Mouse (Mus musculus): ENCODE measurements around the gene Lrrc8d.

Gene Lrrc8d

DNA sequence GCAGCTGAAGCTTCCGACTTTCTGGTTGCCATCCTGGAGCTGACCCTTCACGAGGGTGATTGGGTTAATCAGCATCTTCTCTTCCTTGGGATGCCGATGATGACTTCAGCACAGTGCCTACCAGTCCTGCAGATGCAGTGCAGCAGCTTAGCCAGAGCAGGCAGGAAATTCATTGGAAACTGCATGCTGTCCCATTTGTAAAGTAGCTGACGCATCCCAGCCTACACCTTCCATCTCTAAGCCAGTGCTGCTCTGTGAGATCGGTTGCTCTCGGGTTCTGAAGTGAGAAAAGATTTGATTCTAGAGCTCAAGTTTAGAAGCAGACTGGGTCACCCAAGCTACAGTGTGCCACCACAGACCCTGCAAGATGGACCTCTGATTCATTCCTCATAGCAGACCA, 121.6 kb downstream of the Lrrc8d start:
- no peak for DNase-seq

DNA sequence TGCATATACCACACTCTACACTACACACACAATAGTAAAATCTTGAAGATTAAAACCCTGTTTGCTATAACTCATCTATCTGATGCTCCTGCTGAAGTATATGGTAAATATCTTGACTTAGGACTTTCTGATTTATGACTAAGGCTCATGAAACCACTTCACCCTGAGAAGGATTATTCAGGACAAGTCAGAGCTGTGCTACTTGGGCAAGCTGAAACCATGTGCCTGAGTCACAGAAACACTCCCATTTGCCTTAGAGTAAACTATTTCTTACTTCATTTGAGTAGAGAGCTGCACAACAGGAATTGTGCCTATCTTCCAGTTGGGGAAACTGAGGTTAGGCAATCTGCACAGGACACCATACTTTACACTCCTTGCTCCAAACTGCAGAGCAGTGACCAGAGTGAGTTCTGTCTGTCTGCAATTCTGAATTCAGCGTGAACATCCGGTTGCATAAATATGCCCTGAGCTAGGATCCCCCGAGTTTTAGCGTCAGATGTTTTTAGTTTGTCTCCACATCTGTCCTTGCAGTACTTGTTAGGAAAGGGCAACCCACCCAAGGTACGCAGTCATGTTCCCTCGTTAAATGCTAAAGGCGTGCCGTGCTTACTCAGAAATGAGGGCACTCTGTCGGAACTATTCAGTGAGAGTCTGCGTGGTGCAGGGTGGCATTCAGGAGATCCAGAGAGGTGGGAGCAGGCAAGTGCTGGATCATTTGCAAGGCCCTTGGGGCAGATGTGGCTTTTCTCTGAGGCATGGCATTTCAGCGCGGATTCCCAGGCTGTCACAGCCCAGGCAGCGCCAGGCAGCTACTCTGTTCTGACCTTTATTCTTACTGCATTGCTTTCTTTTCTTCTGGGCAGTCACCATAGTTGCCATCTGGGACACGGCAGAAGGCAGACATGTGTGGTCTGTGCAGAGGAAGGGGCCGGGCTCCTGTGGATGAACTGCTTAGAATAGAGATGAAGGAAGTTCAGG, 123.0 kb downstream of the Lrrc8d start:
- no peak for DNase-seq

DNA sequence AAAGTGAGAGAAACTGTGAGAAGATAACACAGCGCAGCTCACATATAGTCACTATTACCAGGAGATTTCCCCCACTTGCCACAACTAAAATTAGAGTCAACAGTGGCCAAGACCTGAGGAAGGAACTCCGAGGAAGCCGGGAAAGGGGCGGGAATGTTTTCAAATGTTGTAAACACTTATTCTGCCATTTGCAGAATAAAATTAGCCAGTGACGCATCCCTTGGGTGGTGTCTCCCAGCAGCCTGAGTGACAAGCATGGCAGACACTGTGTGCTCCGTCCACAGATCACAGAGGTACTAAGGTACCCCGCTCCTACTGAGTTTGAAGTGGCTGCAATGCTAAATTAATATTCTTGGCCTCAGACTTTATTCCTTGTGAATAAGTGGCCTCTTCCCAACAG, 124.5 kb downstream of the Lrrc8d start:
- peak; percentile 60 for DNase-seq

DNA sequence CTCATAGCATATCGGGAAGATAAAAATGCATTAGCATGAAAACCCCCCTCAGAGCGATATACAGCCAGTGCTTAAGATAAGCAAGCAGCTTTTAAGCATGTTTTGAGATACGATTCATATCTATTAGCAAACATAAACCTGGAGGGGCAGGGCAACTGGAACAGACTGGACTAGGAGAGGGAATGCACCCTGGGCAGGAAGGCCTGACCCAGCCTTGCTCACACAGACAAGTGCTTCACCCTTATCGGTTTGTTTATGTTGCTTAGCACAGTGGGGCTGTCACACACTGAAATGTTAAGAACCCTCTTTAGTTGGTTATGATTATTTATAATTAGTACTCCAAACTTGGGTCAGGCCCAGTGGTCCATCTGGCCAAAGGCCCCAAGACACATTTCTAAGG, 125.1 kb downstream of the Lrrc8d start:
- no peak for DNase-seq

DNA sequence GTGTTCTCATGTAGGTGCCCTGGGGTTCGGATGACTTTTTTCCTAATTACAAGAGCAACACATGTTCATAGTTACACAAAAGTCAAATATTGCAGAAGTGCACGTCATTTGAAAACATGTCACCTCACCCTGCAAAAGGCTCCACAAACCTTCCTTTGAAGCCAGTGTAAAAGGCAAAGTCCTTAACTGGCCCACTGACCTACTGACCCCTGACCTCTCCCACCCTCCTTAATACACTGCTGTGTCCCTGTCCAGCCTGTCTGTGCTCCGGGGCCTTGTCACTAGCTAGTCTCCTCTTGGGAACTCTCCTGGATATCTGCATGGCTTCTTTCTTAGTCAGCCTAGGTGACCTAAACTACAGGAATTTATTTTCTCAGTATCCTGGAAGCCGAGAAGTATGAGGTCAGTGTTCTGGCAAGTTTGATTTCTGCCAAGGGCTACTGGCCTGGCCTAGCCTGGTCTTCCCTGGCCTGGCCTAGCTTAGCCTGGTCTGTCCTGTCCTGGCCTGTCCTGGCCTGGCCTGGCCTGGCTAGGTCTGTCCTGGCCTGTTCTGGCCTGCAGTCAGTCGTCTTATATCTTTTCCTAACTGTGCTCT, 127.2 kb downstream of the Lrrc8d start:
- no peak for DNase-seq

DNA sequence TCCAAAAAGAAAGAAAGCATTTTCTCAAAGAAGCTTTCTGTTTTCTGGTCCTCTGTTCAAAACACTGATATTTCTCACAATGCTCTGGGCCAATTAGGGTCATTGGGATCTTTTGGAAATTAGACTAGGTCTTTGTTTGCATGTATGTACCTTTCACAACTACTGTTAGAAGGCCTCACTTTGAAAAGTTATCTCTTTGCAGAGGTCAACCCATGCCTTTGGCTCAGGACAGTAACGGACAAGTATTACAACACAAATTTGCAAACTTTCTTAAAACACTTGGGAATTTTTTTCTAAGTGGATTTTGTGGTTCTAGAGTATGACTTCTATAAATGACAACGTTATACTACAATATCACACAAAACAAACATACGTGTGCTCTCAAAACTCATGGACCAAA, 128.3 kb downstream of the Lrrc8d start:
- no peak for DNase-seq

DNA sequence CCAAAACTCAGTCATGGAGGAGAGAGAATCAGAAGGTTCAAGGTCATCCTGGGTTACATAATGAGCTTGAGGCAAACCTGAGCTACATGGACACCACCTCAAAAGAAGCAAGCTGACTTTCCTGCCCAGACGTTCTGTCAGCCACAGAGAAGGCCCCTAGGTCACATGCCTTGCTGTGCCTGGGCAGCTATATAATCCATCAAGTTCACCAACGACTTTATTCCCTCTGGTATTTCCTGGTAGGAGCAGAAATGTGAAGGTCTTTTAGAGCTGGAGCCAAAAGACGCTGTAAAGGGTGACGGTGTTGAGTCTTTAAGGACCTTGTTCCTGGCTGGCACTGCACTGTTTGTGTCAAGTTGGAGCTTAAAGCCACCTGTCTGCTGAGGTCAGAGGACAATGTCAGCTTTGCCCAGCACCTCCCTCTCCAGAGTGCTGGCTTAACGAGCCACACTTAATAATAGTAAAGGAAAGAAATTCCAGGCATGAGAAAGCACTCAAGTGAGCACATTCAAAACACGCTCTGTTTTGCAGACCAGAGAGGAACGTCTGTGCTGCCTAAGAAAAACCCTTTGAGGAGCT, 129.3 kb downstream of the Lrrc8d start:
- DNase-seq = peak; percentile 28

DNA sequence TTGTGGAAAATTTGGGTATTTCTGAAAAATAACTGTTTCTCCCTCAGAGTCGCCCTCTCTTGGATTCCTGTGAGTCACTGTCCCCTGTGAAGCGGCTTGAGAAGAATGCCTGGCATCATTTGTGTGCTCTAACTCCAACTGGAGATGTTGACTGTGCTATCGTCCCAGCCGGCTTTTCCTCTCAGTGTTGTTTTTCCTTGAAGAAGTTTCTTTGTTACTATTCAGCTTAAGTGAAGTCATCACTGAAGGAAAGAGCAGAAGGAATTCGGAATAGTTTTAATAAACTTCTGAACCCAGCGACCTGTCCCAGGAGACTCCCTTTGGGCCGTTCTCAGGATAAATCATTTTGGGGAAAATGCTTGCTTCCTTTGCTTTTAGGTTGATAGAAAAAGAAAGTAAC, 132.4 kb downstream of the Lrrc8d start:
- peak; percentile 71 for DNase-seq

DNA sequence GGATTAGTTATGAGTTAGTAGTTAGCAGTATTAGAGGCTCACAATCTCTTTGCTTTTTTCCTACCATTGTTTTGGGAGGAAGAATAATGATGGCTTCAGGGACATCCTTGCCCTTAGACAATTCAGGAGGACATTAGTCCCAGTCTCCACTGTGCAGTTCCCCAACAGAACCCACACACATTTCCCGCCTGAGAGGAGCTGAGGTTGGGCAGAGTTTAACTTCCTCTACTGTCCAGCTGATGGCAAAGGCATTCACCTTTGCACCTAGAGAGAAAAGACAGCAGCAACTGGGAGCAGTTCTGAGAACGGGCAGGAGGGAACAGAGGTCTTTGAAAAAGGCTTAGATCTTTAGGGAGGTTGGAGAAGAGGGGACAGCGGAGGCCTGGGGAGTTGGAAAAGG, 134.2 kb downstream of the Lrrc8d start:
- DNase-seq = no peak

DNA sequence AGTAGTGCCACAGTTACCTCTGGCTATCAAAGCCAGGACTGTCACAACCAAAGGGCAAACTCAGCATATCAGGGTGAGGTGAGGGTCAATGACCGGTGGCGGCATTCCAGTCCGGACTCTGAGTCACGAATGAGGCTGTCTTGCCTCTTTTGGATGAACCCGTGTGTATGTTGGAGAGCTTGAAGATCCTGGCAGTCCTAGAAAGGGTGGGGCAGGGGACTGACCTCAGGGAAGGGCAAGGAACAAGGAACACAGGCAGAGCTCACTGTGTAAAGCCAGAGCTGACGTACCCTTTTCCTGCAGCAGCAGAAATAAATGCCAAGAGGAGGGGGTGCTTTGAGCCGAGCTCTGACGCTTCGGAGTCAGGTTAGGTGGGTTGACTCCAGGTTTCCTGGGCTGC, 136.2 kb downstream of the Lrrc8d start:
- peak; percentile 82 for DNase-seq

DNA sequence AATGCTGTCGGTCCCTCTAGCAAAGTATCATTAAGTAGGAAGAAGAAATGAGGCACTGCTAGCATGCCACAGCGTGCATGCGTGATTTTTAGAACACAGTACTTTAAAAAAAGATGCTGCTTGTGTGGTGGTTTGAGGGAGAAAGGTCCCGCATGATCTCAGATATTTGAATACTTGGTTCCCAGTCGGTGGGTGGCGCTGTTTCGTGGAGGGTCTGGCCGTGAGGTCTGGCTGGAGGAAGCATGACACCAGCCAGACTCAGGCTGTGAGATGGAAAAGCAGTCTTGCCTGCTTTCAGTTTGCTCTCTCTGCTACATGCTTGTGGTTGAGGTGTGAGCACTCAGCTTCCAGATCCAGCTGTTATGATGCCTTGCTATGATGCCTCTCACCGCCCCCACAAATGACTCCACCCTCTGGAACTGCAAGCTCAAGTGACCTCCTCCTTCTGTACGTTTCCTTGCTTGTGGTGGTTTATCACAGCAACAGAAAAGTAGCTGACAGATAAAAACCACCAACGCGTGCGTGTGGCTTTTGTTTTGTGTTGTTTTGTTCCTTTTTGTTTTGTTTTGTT, 140.1 kb downstream of the Lrrc8d start:
- no peak for DNase-seq

DNA sequence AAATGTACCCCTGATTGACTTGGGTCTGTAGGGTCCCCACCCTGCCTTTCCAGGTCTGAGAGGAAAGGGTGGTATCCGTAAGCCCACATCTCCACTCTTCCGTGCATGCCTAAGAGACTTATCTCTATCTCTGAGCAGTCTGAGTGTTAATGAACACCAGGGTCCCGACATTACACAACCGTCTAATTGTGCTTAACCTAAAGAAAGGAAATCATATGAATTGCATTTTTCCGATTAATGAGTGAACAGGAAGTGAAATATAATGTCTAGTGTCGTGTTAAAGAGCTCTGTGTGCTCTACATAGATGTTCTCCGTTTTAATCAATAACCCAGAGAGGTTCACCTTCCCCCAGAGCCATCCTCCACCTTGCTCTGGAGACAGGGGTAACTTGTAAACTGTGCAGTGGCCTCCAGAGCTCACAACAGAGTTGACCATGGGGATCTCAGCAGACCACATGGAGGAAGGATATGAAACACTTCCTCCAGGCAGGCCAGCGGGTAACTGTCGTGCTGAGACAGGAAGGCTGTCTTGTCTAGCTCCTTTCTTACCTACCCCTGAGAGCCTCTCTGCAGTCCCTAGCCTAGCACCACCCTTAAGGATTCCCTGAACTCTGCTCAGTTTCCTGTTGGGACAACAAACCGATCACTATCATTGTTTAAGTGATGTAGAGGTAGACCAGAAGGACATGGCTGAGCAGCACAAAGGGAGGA, 144.4 kb downstream of the Lrrc8d start:
- no peak for DNase-seq

DNA sequence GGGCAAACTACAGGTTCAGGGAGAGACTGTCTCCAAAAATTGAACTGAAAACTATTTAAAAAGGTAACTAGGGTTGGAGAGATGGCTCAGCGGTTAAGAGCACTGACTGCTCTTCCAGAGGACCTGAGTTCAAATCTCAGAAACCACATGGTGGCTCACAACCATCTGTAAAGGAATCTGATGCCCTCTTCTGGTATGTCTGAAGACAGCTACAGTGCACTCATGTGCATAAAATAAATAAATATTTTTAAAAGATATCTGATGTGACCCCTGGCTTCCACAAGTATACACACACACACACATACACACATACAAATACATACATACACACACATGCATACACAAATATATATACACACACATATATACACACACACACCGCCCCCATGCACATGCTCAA, 145.3 kb downstream of the Lrrc8d start:
- no peak for DNase-seq

DNA sequence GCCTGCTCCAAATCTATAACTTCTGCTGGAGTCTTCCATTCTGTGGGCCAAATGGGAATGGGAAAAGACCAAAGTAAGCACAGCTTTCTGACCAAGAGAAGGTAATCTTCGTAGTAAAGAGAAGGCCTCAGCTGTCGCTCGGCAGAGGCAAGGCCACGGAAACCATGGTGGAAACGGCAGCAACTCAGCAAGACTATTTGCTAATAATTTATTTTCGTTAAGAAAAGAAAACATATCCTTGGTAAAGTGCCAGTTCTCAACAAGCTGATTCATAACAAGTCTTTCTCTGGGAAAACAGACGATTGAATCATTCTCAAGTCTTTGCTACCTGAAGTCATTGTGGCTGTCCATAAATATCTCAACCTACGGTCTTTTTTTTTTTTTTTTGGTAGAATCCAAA, 148.0 kb downstream of the Lrrc8d start:
- no peak for DNase-seq

DNA sequence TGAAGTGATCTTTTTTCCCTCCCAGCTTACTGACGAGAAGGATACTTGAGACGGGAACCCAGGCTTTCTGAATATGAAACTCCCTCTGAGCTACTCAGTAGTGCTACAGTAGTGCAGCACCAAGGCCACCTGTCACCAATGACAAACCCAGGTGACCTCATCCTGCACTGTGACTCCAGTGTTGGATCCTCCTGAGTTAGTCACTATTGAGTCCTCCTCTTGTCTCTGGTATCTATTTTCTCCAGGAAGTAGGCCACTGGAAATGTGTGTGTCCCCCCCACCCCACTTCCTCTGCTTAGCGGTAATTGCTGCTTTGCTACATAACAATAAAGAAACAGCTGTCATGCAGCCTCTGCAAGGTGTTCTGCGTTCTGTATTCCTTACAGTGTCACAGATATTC, 149.5 kb downstream of the Lrrc8d start:
- no peak for DNase-seq

DNA sequence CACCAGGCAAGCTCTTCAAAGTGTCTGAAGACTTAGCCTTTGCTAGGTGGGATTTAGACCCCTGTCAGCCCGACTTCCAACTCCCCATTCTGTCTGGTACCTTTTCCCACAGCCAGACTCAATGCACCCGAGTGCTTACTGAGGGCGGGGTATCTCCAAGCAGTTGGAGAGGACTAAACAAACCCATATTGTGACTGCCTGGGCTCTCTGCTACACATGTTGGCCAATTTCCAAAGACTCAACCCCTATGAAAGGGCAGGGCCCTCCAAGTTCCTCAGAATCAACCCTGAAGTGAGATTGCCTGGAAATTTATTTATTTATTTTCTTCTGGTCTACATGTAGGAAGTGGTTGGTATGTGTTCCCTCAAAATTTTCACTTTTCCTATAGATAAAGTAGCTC, 149.9 kb downstream of the Lrrc8d start:
- DNase-seq = no peak

DNA sequence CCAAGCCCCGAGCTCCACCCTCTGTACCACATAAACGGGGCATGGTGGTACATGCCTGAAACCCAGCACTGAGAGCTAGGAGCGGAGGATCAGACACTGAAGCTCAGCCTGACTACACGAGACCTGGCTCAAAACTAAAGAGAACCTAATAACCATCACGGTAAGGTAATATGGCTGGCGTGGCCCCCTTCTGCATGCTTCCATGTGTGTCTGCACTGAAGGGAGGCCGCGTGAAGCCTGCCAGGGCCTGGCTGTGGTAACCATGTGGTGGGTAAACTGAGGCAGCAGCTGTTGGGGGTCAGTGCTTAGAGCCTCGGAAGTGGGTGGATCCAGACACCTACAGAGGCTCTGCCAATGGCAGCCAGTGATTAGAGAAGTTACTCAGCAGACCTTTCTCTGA, 153.5 kb downstream of the Lrrc8d start:
- no peak for DNase-seq

DNA sequence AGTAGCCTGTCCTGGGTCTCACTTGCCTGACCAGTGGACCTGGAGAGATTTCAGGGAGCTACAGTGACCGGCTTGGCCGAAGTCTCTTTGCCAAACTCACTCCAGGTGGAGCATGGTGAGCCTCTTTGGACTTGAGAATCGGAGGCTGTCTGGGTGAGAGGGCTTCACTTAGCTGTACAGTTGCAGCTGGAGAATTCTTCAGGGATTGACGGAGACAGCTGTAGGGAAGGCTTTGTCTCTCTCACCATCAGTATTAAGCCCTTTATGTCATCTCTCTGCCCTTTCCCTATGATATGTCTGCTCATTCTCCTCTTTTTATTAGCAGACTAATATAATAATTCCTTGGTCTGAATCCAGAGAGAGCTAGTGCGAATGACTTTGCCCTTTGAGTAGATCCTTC, 157.7 kb downstream of the Lrrc8d start:
- DNase-seq = peak; percentile 34

DNA sequence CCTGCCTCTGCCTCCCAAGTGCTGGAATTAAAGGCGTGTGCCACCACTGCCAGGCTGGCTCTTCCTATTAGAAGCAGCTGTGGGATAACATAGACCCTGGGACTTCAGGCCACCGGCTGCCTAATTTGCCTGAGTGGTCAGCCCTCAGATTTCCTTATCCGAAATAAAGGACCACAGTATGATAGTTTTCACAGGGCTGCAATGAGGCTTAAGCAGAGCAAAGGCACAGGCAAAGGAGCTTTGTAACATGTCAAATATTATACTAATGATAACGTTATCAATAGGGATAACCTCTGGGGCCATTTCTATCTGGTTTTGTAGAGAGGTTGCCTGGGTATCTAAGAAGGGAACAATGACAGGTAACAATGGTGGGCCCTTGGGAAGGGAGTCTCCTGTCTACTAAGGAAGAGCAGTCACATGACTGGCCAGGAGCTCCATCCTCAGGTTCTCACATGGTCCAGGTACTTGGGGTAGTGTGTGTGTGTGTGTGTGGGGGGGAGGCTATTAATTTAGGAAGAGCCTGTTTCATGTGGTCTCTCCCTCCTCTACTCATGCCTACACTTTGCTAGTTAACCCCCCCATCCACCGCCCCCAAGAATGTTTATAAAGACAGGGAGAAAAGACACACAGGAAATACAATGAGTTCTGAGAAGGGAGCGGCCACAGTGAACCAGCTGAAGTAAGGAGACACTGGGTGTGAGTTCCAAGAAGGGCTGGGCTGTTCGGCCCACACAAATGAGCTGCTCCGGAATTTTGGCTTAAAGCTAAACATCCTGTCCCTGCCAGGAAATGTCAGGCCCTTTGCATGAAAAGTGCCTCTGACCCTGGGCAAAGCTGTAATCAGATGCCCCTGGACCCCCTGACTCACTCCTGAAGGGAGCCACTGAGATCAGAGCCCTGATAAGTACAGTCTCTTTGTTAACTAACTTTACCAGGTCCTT, 159.3 kb downstream of the Lrrc8d start:
- DNase-seq = peak; percentile 30

DNA sequence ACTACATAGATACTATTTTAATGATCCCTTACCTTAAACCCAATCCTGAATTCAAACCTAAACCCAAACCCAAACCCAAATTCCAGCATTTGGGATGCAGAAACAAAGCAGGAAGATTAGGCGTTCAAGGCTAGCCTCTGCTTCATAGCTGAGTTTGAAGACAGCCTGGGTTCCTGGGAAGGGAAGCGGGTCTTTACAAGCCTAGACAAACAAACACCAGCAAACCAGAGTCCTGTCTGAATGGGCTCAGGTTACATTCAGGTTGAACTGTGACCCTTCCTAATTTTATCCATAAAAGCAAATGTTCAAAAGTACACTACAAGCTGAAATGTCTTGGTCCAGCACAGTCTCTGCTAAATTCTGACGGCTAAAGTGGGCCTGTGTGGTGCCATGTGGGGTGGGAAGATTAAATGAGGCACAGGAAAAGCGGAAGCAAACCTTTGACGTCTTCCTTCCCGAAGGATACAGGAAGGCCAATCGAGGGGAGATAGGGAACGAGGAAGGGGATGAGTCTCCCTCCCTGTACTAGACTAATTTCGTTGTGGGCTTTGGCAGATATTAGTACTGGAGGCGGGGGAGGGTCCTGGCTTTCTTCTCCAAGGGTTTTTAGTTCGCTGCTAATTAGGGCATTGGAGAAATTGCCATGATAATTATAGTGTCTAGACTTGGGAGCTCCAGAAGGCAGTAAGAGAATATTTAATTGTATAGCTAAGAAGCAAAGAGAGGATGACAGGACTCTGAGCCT, 160.1 kb downstream of the Lrrc8d start:
- DNase-seq = no peak

DNA sequence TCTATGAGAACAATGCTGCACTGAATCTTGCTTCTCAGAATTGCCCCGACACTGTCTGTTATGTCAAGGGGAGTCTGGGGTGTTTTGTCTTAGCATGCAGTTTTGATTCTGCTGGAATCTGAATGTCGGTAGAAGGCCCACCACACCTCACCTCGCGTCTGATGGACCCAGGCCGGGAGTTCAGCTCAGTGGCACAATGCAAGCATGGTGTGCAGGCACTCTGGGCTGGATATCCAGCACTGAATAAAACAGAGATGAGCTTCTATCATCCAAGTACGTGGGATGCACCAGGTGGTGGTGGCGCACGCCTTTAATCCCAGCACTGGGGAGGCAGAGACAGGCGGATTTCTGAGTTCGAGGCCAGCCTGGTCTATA, 160.7 kb downstream of the Lrrc8d start:
- no peak for DNase-seq

All from kidney, adult 9 months (tissue).